34 mouse cellular contexts compared by ENCODE assay signal in the genomic region with DNA sequence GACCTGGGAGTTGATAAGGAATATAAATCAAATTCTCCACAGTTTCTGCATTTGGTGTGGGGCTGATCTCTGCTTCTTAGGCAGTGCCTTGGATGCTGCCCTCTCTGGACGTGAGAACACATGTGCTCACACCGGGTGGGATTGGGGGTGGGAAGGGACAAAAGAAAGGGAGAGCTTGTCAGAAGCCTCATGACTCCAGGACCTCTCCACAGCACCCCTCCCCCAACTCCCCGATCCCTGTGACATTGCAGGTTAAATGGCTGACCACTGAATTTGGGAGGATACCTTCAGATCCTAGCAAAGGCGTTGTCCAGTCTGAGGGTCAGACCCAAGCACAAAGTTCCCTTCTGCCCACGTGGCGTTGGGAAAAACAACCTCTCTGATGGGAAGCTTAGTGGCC. TPM values are rescaled to one million over a fixed set of nuclear protein-coding genes. Genes with fewer than 3 reads are reported as not detected.
DNase-seq lines count a peak whose midpoint lies in the region; TF ChIP-seq lines count a peak whose summit lies in the region.
"Had no signal": no experiment of that assay in that cellular context is flagged by ENCODE, and none has a peak within 500 bp of the region (broad histone marks: within the 10 kb centered on the region; RNA-seq: fewer than 3 reads in every experiment).

No protein-coding gene starts in this region.

- H3K27ac ChIP-seq in heart, embryonic 10.5 days = peak overlapping the region; percentile 68
- no peak overlapping the region for H3K27ac ChIP-seq in kidney, adult 2 months (ENCODE audit: insufficient read depth, low read depth, low read length)
- H3K27ac ChIP-seq: embryonic facial prominence, embryonic 13.5 days; embryonic facial prominence, embryonic 15.5 days; forebrain, embryonic 10.5 days; forebrain, embryonic 12.5 days had no signal

- peaks cover 14% of the 10 kb centered on the region for H3K27me3 ChIP-seq in heart, embryonic 10.5 days (ENCODE audit: insufficient read depth, poor library complexity, severe bottlenecking)
- H3K27me3 ChIP-seq in E14TG2a.4 (ENCODE audit: insufficient read depth, low read length) = peaks cover 4% of the 10 kb centered on the region; the same call in 1 of the 2 replicates
- no peaks in the 10 kb centered on the region for H3K27me3 ChIP-seq in kidney, adult 2 months (replicated peaks; ENCODE audit: control insufficient read depth, insufficient read depth, low read length)
- H3K27me3 ChIP-seq: Patski had no signal

- H3K4me3 ChIP-seq in heart, embryonic 10.5 days = no peak overlapping the region
- peak overlapping the region; percentile 50; the same call in 1 of the 2 replicates for H3K4me3 ChIP-seq in E14TG2a.4 (replicated peaks; ENCODE audit: low read length)
- no peak overlapping the region for H3K4me3 ChIP-seq in kidney, adult 2 months (ENCODE audit: insufficient read depth, low read depth, low read length)
- H3K4me3 ChIP-seq: embryonic facial prominence, embryonic 13.5 days; embryonic facial prominence, embryonic 15.5 days; erythroblast, embryonic 14.5 days; forebrain, embryonic 10.5 days; forebrain, embryonic 12.5 days had no signal

- no peak for DNase-seq in heart, embryonic 10.5 days (ENCODE audit: low spot score)
- no peak for DNase-seq in heart, adult 11 months
- DNase-seq in ES-CJ7 (ENCODE audit: low read depth, low spot score) = peak; percentile 76
- DNase-seq in R1 (ENCODE audit: low read depth, low spot score) = peak; percentile 57
- no peak for DNase-seq in kidney, adult 2 months
- DNase-seq in gastrocnemius, postnatal 36 days = no peak
- no peak for DNase-seq in adrenal gland, postnatal 36 days
- DNase-seq: adrenal gland, adult 8-10 months; adrenal gland, postnatal 14 days; B cell, adult 2 months; cerebellum, adult 11 months; cerebellum, adult 18-20 months; cerebellum, adult 8-10 months; cerebellum, adult 9-11 months; cerebellum, postnatal 14 days; cerebellum, postnatal 36 days; embryo, embryonic 11 days had no signal

- peaks cover 45% of the 10 kb centered on the region for H3K4me1 ChIP-seq in heart, embryonic 10.5 days
- peaks cover 97% of the 10 kb centered on the region for H3K4me1 ChIP-seq in E14TG2a.4 (replicated peaks; ENCODE audit: low read depth, low read length)
- H3K4me1 ChIP-seq in kidney, adult 2 months (ENCODE audit: control insufficient read depth, insufficient read depth, low read length) = no peaks in the 10 kb centered on the region

- WGBS in heart, embryonic 10.5 days = 58% methylated on average over 6 of the region's 6 CpGs
- 56% methylated on average over 6 of the region's 6 CpGs for WGBS in kidney, adult 2 months

- H3K9me3 ChIP-seq in heart, embryonic 10.5 days = no peaks in the 10 kb centered on the region
- no peaks in the 10 kb centered on the region for H3K9me3 ChIP-seq in E14TG2a.4 (ENCODE audit: low read length)
- H3K9me3 ChIP-seq: embryonic facial prominence, embryonic 13.5 days; embryonic facial prominence, embryonic 15.5 days; forebrain, embryonic 10.5 days; forebrain, embryonic 12.5 days had no signal

- intact Hi-C loops in gastrocnemius, postnatal 36 days (cut with DNase I) = no loop called here

- H3K36me3 ChIP-seq in heart, embryonic 10.5 days = no peaks in the 10 kb centered on the region
- H3K36me3 ChIP-seq in E14TG2a.4 (ENCODE audit: insufficient read depth, low read length) = no peaks in the 10 kb centered on the region
- H3K36me3 ChIP-seq in kidney, adult 2 months (ENCODE audit: control insufficient read depth, insufficient read depth, low read length) = no peaks in the 10 kb centered on the region
- H3K36me3 ChIP-seq: embryonic facial prominence, embryonic 13.5 days; embryonic facial prominence, embryonic 15.5 days; forebrain, embryonic 10.5 days; forebrain, embryonic 12.5 days; G1E had no signal

- no peak for TF ChIP-seq CTCF in E14TG2a.4 (conservative IDR thresholded peaks at IDR 0.05; ENCODE audit: low read length)
- TF ChIP-seq CTCF in kidney, adult 2 months (conservative IDR thresholded peaks at IDR 0.05; ENCODE audit: insufficient read depth, insufficient read length, low read depth, low read length) = no peak

- no peak for TF ChIP-seq POLR2A in kidney, adult 2 months (IDR thresholded peaks at IDR 0.05; ENCODE audit: low read depth, low read length)

RNA-seq across cellular contexts. Expression of gene Gjb5, which starts 6.5 kb away (rescaled TPM):
- polyA plus RNA-seq in heart, embryonic 10.5 days (2016; fragmentation: Nextera tagmentation; extraction: Ambion mirVana) = 0.58 and 1.8 TPM in 2 replicates
- polyA plus RNA-seq in kidney, adult 2 months (2012; rRNA removed) = 0.67 and 0.75 TPM in 2 replicates
- total RNA-seq in gastrocnemius, postnatal 36 days (2021) = under 1 TPM in 1 of 2 experiments, not detected in 1; 0.25 TPM
- under 1 TPM; 0.36 to 0.40 TPM for total RNA-seq in adrenal gland, postnatal 36 days (2021)
- total RNA-seq: common myeloid progenitor, adult 5-6 weeks had no signal
- polyA plus RNA-seq: activated CD4-positive, CD25-positive, alpha-beta regulatory T cell, adult 4 months; CD4-positive, CD25-positive, alpha-beta regulatory T cell, adult 4 months; erythroblast, embryonic 14.5 days; forebrain, embryonic 12.5 days; G1E had no signal

RNA-seq across cellular contexts. Expression of gene Gjb4, which starts 10.6 kb away (rescaled TPM):
- not detected in 2 replicates for polyA plus RNA-seq in heart, embryonic 10.5 days (2016; fragmentation: Nextera tagmentation; extraction: Ambion mirVana)
- polyA plus RNA-seq in kidney, adult 2 months (2012; rRNA removed) = 1.4 and 1.5 TPM in 2 replicates
- total RNA-seq in gastrocnemius, postnatal 36 days (2021) = not detected
- not detected for total RNA-seq in adrenal gland, postnatal 36 days (2021)
- total RNA-seq: adrenal gland, adult 18-20 months; adrenal gland, adult 8-10 months; adrenal gland, postnatal 14 days; adrenal gland, postnatal 4 days; CH12.LX; common myeloid progenitor, adult 5-6 weeks had no signal
- polyA plus RNA-seq: activated CD4-positive, CD25-positive, alpha-beta regulatory T cell, adult 4 months; CD4-positive, CD25-positive, alpha-beta regulatory T cell, adult 4 months; erythroblast, embryonic 14.5 days; forebrain, embryonic 10.5 days; forebrain, embryonic 12.5 days; forebrain, embryonic 14.5 days; forebrain, embryonic 16.5 days; frontal cortex, adult 2 months; G1E had no signal

RNA-seq across cellular contexts. Expression of gene Gjb3, which starts 33.8 kb away (rescaled TPM):
- polyA plus RNA-seq in heart, embryonic 10.5 days (2016; fragmentation: Nextera tagmentation; extraction: Ambion mirVana) = 0.90 and 3.2 TPM in 2 replicates
- polyA plus RNA-seq in kidney, adult 2 months (2012; rRNA removed) = 0.24 and 0.44 TPM in 2 replicates
- total RNA-seq in gastrocnemius, postnatal 36 days (2021) = not detected
- not detected for total RNA-seq in adrenal gland, postnatal 36 days (2021)
- total RNA-seq: adrenal gland, adult 18-20 months; adrenal gland, adult 8-10 months; CH12.LX; G1E had no signal
- polyA plus RNA-seq: activated CD4-positive, CD25-positive, alpha-beta regulatory T cell, adult 4 months; erythroblast, embryonic 14.5 days; forebrain, embryonic 14.5 days; forebrain, embryonic 16.5 days; G1E had no signal

RNA-seq across cellular contexts. Expression of gene Gja4, which starts 50.6 kb away (rescaled TPM):
- 32.7 and 48.8 TPM in 2 replicates for polyA plus RNA-seq in heart, embryonic 10.5 days (2016; fragmentation: Nextera tagmentation; extraction: Ambion mirVana)
- polyA plus RNA-seq in kidney, adult 2 months (2012; rRNA removed) = 17.8 and 19.2 TPM in 2 replicates
- 1 to 10 TPM; 4.4 TPM for total RNA-seq in gastrocnemius, postnatal 36 days (2021)
- 1 to 10 TPM; 4.5 to 4.7 TPM for total RNA-seq in adrenal gland, postnatal 36 days (2021)
- total RNA-seq: CH12.LX; common myeloid progenitor, adult 5-6 weeks had no signal
- polyA plus RNA-seq: activated CD4-positive, CD25-positive, alpha-beta regulatory T cell, adult 4 months; CD4-positive, CD25-positive, alpha-beta regulatory T cell, adult 4 months; erythroblast, embryonic 14.5 days; G1E had no signal

Comparison
In these comparisons a context has a peak if more than half of its experiments do, and no peak if none do; other contexts are left out.
1. DNase-seq: peak in ES-CJ7 (single experiment) and R1 (single experiment); none in heart, embryonic 10.5 days (single experiment), heart, adult 11 months (single experiment), kidney, adult 2 months (single experiment), gastrocnemius, postnatal 36 days (0 of 2) and adrenal gland, postnatal 36 days (0 of 2).